Mouse (Mus musculus) neural tube, embryonic 13.5 days (tissue): ENCODE measurements around the gene Zbtb7a. TPM values are rescaled to one million over a fixed set of nuclear protein-coding genes. Genes with fewer than 3 reads are reported as not detected.

Source experiments
- ATAC-seq: fragments of 200-750 bp; cut with Nextera tagmentation; 2 replicates; pipeline ENCODE4 v1.8.0; 2017; ENCODE audit warnings: low read depth, mild to moderate bottlenecking, moderate TSS enrichment, moderate library complexity
- H3K27ac ChIP-seq: fragments of 300-500 bp; sonication (generic); replicated peaks from 2 replicates; pipeline ENCODE4 v1.5.1; 2015; ENCODE audit warnings: moderate library complexity, mild to moderate bottlenecking, inconsistent platforms
- H3K27me3 ChIP-seq: fragments of 300-500 bp; sonication (generic); 2 replicates; pipeline ENCODE4 v1.6.1; 2015; ENCODE audit warnings: mild to moderate bottlenecking, inconsistent platforms
- H3K36me3 ChIP-seq: fragments of 300-500 bp; sonication (generic); 2 replicates; pipeline ENCODE4 v1.6.1; 2015; ENCODE audit warnings: mild to moderate bottlenecking, inconsistent platforms
- H3K4me1 ChIP-seq: fragments of 300-500 bp; sonication (generic); replicated peaks from 2 replicates; pipeline ENCODE4 v1.6.1; 2015; ENCODE audit warnings: inconsistent platforms
- H3K4me2 ChIP-seq: fragments of 300-500 bp; sonication (generic); 2 replicates; pipeline ENCODE4 v1.6.1; 2015; ENCODE audit warnings: inconsistent platforms, mild to moderate bottlenecking, moderate library complexity
- H3K4me3 ChIP-seq: fragments of 300-500 bp; sonication (generic); 2 replicates; pipeline ENCODE4 v1.5.1; 2015; ENCODE audit warnings: mild to moderate bottlenecking, inconsistent platforms
- H3K9ac ChIP-seq: fragments of 300-500 bp; sonication (generic); 2 replicates; pipeline ENCODE4 v1.6.1; 2015; ENCODE audit warnings: moderate library complexity, mild to moderate bottlenecking, inconsistent platforms
- H3K9me3 ChIP-seq: fragments of 300-500 bp; sonication (generic); 2 replicates; pipeline ENCODE4 v1.6.1; 2016; ENCODE audit warnings: inconsistent platforms
- WGBS: fragments of 180-500 bp; shearing (Covaris S2); methylation state at CpG from one replicate; pipeline ENCODE4 v1.1.7; 2015; 5-methylcytosine and 5-hydroxymethylcytosine counted together
- microRNA-seq: library from miRNA; unstranded; fragments of <30 nt; microRNA quantifications from one replicate; pipeline ENCODE4, GENCODE M21; 2016
- polyA plus RNA-seq: library from polyadenylated mRNA; unstranded; fragments of >200 nt; fragmentation: Nextera tagmentation; extraction: Ambion mirVana; gene quantifications from 2 replicates; pipeline ENCODE4 v1.2.1, GENCODE M21; 2015

Zbtb7a gene
- polyA plus RNA-seq, 1 experiment from 2014 or later, result 12.2 TPM

- no peak overlapping the region for H3K4me2 ChIP-seq
- no peaks in the 10 kb centered on the region for H3K9me3 ChIP-seq
- H3K36me3 ChIP-seq, result no peaks in the 10 kb centered on the region
- H3K27ac ChIP-seq, result no peak overlapping the region
- peaks cover 20% of the 10 kb centered on the region for H3K4me1 ChIP-seq
- H3K9ac ChIP-seq, result no peak overlapping the region
- ATAC-seq, result no peak
- WGBS, result 47% methylated on average over 6 of the region's 6 CpGs
- no peak overlapping the region for H3K4me3 ChIP-seq
- peaks cover 51% of the 10 kb centered on the region for H3K27me3 ChIP-seq
These were observed 62.3 kb downstream of the Zbtb7a start for GRCm38 (mm10) chr10:81197305-81197704.

GRCm38 (mm10) chr10:81198230-81198629, 63.2 kb downstream of the Zbtb7a start:
- H3K27ac ChIP-seq, result no peak overlapping the region
- H3K36me3 ChIP-seq, result no peaks in the 10 kb centered on the region
- H3K4me2 ChIP-seq, result no peak overlapping the region
- ATAC-seq, result no peak
- no peaks in the 10 kb centered on the region for H3K9me3 ChIP-seq
- H3K4me1 ChIP-seq, result peaks cover 15% of the 10 kb centered on the region
- no peak overlapping the region for H3K9ac ChIP-seq
- no peak overlapping the region for H3K4me3 ChIP-seq
- WGBS, result 3% methylated on average over 9 of the region's 9 CpGs
- H3K27me3 ChIP-seq, result peaks cover 51% of the 10 kb centered on the region

GRCm38 (mm10) chr10:81198990-81199389, 64.0 kb downstream of the Zbtb7a start:
- Histone ChIP-seq H3K9me3 (no peaks in the 10 kb centered on the region), H3K27me3 (peaks cover 48% of the 10 kb centered on the region), H3K4me1 (peaks cover 9% of the 10 kb centered on the region), H3K36me3 (no peaks in the 10 kb centered on the region), H3K4me3 (no peak overlapping the region), H3K4me2 (no peak overlapping the region), H3K9ac (no peak overlapping the region), H3K27ac (no peak overlapping the region)
- ATAC-seq, result no peak
- WGBS, result 87% methylated on average over 6 of the region's 6 CpGs

- peaks cover 38% of the 10 kb centered on the region for H3K27me3 ChIP-seq
- no peak for ATAC-seq
These were observed 65.1 kb downstream of the Zbtb7a start for GRCm38 (mm10) chr10:81200141-81200540.

GRCm38 (mm10) chr10:81200605-81201287, 65.7 kb downstream of the Zbtb7a start:
- H3K36me3 ChIP-seq, result peaks cover 16% of the 10 kb centered on the region
- no peaks in the 10 kb centered on the region for H3K9me3 ChIP-seq
- ATAC-seq, result no peak
- peaks cover 32% of the 10 kb centered on the region for H3K27me3 ChIP-seq
- WGBS, result 77% methylated on average over 20 of the region's 20 CpGs
- no peak overlapping the region for H3K4me2 ChIP-seq
- H3K4me1 ChIP-seq, result no peaks in the 10 kb centered on the region
- H3K27ac ChIP-seq, result no peak overlapping the region
- no peak overlapping the region for H3K9ac ChIP-seq
- H3K4me3 ChIP-seq, result no peak overlapping the region

More at GRCm38 (mm10) chr10:81200141-81200540, 65.1 kb downstream of the Zbtb7a start:
- Histone ChIP-seq H3K36me3 (peaks cover 10% of the 10 kb centered on the region), H3K9me3 (no peaks in the 10 kb centered on the region), H3K27ac (no peak overlapping the region), H3K4me3 (no peak overlapping the region), H3K4me1 (no peaks in the 10 kb centered on the region), H3K9ac (no peak overlapping the region), H3K4me2 (no peak overlapping the region)
- 84% methylated on average over 13 of the region's 13 CpGs for WGBS

- ATAC-seq, result no peak
- peaks cover 18% of the 10 kb centered on the region for H3K27me3 ChIP-seq
- H3K4me3 ChIP-seq, result no peak within 1 kb of the TSS
- no peaks in the 10 kb centered on the region for H3K4me1 ChIP-seq
- peaks cover 29% of the 10 kb centered on the region for H3K36me3 ChIP-seq
- WGBS, result 57% methylated on average over 13 of the region's 13 CpGs
- H3K4me2 ChIP-seq, result no peak within 1 kb of the TSS
- no peak within 1 kb of the TSS for H3K27ac ChIP-seq
- no peaks in the 10 kb centered on the region for H3K9me3 ChIP-seq
- no peak within 1 kb of the TSS for H3K9ac ChIP-seq
These were observed 67.1 kb downstream of the Zbtb7a start, which contains the start of gene Nmrk2 for GRCm38 (mm10) chr10:81201807-81202758. Gene Nmrk2 (minus strand): TSS chr10:81202051.

Small RNAs within 50 kb of the gene (microRNA-seq; reads per million reads assigned to microRNA genes)
- gene Mir5615-1, result not detected
- not detected for gene Mir5615-2

Other genes starting within 250 kb of the Zbtb7a start
- 328 and 331 TPM in 2 replicates for gene Timm13, start 234.3 kb upstream of the Zbtb7a start, polyA plus RNA-seq
- 38.3 and 41.6 TPM in 2 replicates for gene Lmnb2, start 217.0 kb upstream of the Zbtb7a start, polyA plus RNA-seq
- gene Gadd45b, start 205.1 kb upstream of the Zbtb7a start, polyA plus RNA-seq, result 8.8 and 9.0 TPM in 2 replicates
- 16.2 and 17.4 TPM in 2 replicates for gene Gng7, start 120.3 kb upstream of the Zbtb7a start, polyA plus RNA-seq
- 38.1 and 38.7 TPM in 2 replicates for gene Diras1, start 109.6 kb upstream of the Zbtb7a start, polyA plus RNA-seq
- gene Slc39a3, start 97.8 kb upstream of the Zbtb7a start, polyA plus RNA-seq, result 40.9 and 44.2 TPM in 2 replicates
- 283 and 286 TPM in 2 replicates for gene Sgta, start 75.0 kb upstream of the Zbtb7a start, polyA plus RNA-seq
- gene Thop1, start 65.2 kb upstream of the Zbtb7a start, polyA plus RNA-seq, result 47.4 and 48.4 TPM in 2 replicates
- 0.27 and 0.90 TPM in 2 replicates for gene Creb3l3, start 36.3 kb upstream of the Zbtb7a start, polyA plus RNA-seq
- 217 and 244 TPM in 2 replicates for gene Map2k2, start 29.3 kb upstream of the Zbtb7a start, polyA plus RNA-seq
- gene Pias4, start 32.7 kb downstream of the Zbtb7a start, polyA plus RNA-seq, result 60.0 and 77.5 TPM in 2 replicates
- gene Eef2, start 41.4 kb downstream of the Zbtb7a start, polyA plus RNA-seq, result 532 and 537 TPM in 2 replicates
- gene Dapk3, start 47.8 kb downstream of the Zbtb7a start, polyA plus RNA-seq, result 79.1 and 80.9 TPM in 2 replicates
- not detected in 2 replicates for gene 4930442H23Rik, start 48.6 kb downstream of the Zbtb7a start, polyA plus RNA-seq
- not detected in 2 replicates for gene Nmrk2, start 66.8 kb downstream of the Zbtb7a start, polyA plus RNA-seq
- 58.1 and 62.3 TPM in 2 replicates for gene Atcay, start 95.6 kb downstream of the Zbtb7a start, polyA plus RNA-seq
- gene Zfr2, start 97.9 kb downstream of the Zbtb7a start, polyA plus RNA-seq, result 21.7 and 21.8 TPM in 2 replicates
- gene Matk, start 117.7 kb downstream of the Zbtb7a start, polyA plus RNA-seq, result 10.5 and 13.0 TPM in 2 replicates
- 145 and 150 TPM in 2 replicates for gene Mrpl54, start 131.7 kb downstream of the Zbtb7a start, polyA plus RNA-seq
- gene Apba3, start 131.7 kb downstream of the Zbtb7a start, polyA plus RNA-seq, result 33.7 and 36.1 TPM in 2 replicates
- 2.3 and 3.3 TPM in 2 replicates for gene Tjp3, start 156.4 kb downstream of the Zbtb7a start, polyA plus RNA-seq
- 99.3 and 102 TPM in 2 replicates for gene Pip5k1c, start 157.7 kb downstream of the Zbtb7a start, polyA plus RNA-seq
- 32.5 and 42.5 TPM in 2 replicates for gene Cactin, start 185.9 kb downstream of the Zbtb7a start, polyA plus RNA-seq
- gene Tbxa2r, start 193.5 kb downstream of the Zbtb7a start, polyA plus RNA-seq, result 4.5 and 4.8 TPM in 2 replicates
- not detected in 2 replicates for gene Gipc3, start 208.0 kb downstream of the Zbtb7a start, polyA plus RNA-seq
- 46.5 and 51.5 TPM in 2 replicates for gene Hmg20b, start 215.3 kb downstream of the Zbtb7a start, polyA plus RNA-seq
- gene Mfsd12, start 222.3 kb downstream of the Zbtb7a start, polyA plus RNA-seq, result 16.5 and 17.8 TPM in 2 replicates
- gene 4930404N11Rik, start 230.6 kb downstream of the Zbtb7a start, polyA plus RNA-seq, result 0.68 and 0.87 TPM in 2 replicates
- gene Fzr1, start 243.3 kb downstream of the Zbtb7a start, polyA plus RNA-seq, result 105 and 112 TPM in 2 replicates
- gene Dohh, start 249.2 kb downstream of the Zbtb7a start, polyA plus RNA-seq, result 72.2 and 75.2 TPM in 2 replicates
- 5.2 and 8.2 TPM in 2 replicates for gene Gm48551, start 249.2 kb downstream of the Zbtb7a start, polyA plus RNA-seq